Mouse (Mus musculus) kidney, embryonic 14.5 days (tissue): ENCODE measurements around the gene Asap3. TPM values are rescaled to one million over a fixed set of nuclear protein-coding genes. Genes with fewer than 3 reads are reported as not detected.

Experiments used
- ATAC-seq: fragments of 200-750 bp; cut with Nextera tagmentation; 2 replicates; pipeline ENCODE4 v1.8.0; 2017; ENCODE audit warnings: moderate number of reproducible peaks, mild to moderate bottlenecking, moderate TSS enrichment, moderate library complexity; ENCODE audit not compliant: low FRiP score, low TSS enrichment
- H3K27ac ChIP-seq: fragments of 300-500 bp; sonication (generic); 2 replicates; pipeline ENCODE4 v1.5.1; 2014; ENCODE audit warnings: low read depth, mild to moderate bottlenecking, low read length, moderate library complexity, mixed read lengths
- H3K27me3 ChIP-seq: fragments of 300-500 bp; sonication (generic); 2 replicates; pipeline ENCODE4 v1.6.1; 2014; ENCODE audit warnings: mild to moderate bottlenecking, low read length; ENCODE audit not compliant: control insufficient read depth, insufficient read depth
- H3K36me3 ChIP-seq: fragments of 300-500 bp; sonication (generic); 2 replicates; pipeline ENCODE4 v1.6.1; 2014; ENCODE audit warnings: low read length, mixed read lengths; ENCODE audit not compliant: control insufficient read depth, insufficient read depth
- H3K4me1 ChIP-seq: fragments of 300-500 bp; sonication (generic); 2 replicates; pipeline ENCODE4 v1.6.1; 2014; ENCODE audit warnings: low read length, mixed read lengths; ENCODE audit not compliant: control insufficient read depth, insufficient read depth
- H3K4me2 ChIP-seq: fragments of 300-500 bp; sonication (generic); replicated peaks from 2 replicates; pipeline ENCODE4 v1.6.1; 2014; ENCODE audit warnings: low read depth, mild to moderate bottlenecking, low read length
- H3K4me3 ChIP-seq: fragments of 300-500 bp; sonication (generic); 2 replicates; pipeline ENCODE4 v1.5.1; 2014; ENCODE audit warnings: mild to moderate bottlenecking, low read length
- H3K9ac ChIP-seq: fragments of 300-500 bp; sonication (generic); 2 replicates; pipeline ENCODE4 v1.6.1; 2014; ENCODE audit warnings: low read depth, mild to moderate bottlenecking, low read length, moderate library complexity
- H3K9me3 ChIP-seq: fragments of 300-500 bp; sonication (generic); 2 replicates; pipeline ENCODE4 v1.6.1; 2016; ENCODE audit warnings: low read length; ENCODE audit not compliant: control insufficient read depth
- WGBS: fragments of 180-500 bp; shearing (Covaris S2); extraction: QIAGEN DNeasy Blood & Tissue Kit; methylation state at CpG from one replicate; pipeline ENCODE4 v1.1.7; 2014; 5-methylcytosine and 5-hydroxymethylcytosine counted together
- polyA plus RNA-seq: library from polyadenylated mRNA; unstranded; fragments of >200 nt; fragmentation: Nextera tagmentation; extraction: Ambion mirVana; gene quantifications from 2 replicates; pipeline ENCODE4 v1.2.1, GENCODE M21; 2014

Asap3 gene
- polyA plus RNA-seq, 1 experiment from 2014 or later, result 3.0 TPM

DNA sequence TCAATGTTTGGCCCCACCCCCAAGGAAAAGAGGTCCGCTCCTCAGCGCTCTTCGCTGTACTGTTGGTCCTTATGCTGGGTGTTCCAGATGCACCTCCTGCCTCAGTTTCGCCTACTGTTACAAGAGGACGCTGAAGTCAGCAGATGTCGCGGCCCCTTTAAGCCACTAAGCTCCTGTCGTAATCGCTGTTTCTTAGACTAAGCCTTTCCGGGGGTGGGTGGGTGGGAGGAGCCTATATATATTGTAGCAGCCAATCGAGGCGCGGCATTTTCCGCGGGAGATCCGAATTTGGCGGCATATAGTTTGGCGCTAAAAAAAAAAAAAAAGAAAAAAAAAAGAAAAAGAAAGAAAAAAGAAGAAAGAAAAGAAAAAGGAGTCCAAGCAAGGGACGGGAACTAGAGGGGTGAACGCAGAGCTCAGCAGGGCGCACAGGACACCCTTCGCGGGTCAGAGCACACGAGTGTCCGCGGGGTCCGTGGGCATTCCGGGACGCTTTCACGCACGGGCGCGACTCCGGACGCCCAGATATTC is 34.1 kb upstream of the Asap3 start, which contains the start of gene E2f2:
Gene E2f2, plus strand, starts transcription at position 384 of the 531 bp plus-strand sequence.
- H3K4me3 ChIP-seq, result peak within 1 kb of the TSS; percentile 80
- H3K9me3 ChIP-seq, result no peaks in the 10 kb centered on the region
- WGBS, result 0% methylated on average over 35 of the region's 35 CpGs
- H3K27ac ChIP-seq, result peak within 1 kb of the TSS; percentile 33; the same call in 1 of the 2 replicates
- peaks cover 28% of the 10 kb centered on the region for H3K4me1 ChIP-seq
- ATAC-seq, result peak; percentile 45
- peak within 1 kb of the TSS; percentile 69 for H3K9ac ChIP-seq
- H3K36me3 ChIP-seq, result no peaks in the 10 kb centered on the region
- H3K27me3 ChIP-seq, result no peaks in the 10 kb centered on the region
- H3K4me2 ChIP-seq, result peak within 1 kb of the TSS; percentile 67

DNA sequence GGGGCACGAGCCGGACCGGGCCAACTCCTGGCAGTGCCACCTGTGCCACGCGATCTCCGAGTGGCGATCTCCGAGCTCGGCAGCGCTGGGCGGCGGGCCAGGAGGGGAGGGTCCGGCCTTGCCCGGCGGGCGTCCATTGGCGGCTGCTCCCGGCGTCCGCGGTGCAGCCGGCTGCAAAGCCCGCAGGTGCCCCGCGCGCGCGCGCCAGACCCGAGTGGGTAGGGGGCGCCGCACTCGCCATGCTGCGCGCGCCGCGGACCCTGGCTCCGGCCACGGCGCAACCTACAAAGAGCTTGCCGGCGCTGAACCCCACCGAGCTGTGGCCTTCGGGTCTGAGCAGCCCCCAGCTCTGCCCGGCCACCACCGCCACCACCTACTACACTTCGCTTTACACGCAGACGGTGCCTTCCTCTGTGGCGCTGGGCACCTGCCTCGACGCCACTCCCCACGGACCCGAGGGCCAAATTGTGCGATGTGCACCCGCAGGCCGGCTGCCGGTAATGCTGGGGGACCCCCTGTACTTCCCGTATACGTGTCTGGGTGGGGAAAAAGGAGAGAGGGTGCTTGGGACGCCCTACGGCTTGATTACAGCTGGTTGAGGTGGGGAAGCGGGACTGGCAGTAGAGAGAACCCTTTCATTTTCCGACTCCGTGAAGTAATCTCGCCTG is 33.5 kb upstream of the Asap3 start:
- WGBS, result under 1% methylated on average over 67 of the region's 67 CpGs
- H3K4me1 ChIP-seq, result peaks cover 34% of the 10 kb centered on the region

DNA sequence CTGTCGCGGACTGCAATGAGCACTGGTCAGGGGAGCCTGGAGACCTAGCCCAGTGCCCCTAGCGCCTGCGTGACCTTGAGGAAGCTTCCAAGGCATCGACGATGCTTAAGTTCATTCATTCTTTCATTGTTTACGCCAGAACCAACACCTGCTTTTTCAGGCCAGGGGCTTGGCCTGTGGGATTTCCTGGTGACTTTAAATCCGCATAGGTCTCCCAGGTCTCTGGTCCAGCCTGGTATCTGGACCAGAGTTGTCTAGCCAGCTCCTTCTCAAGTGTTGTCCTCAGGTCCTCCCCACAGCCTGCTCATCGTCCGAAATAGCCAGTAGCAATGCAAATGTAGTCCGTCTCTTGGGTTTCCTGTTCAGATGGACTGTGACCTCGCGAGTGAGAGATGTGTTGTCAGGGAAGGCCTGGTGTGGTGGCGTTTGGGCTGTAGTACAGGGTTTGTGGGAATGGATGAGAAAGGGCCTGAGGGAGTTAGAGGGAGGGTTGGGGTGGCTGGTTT is 32.9 kb upstream of the Asap3 start:
- no peaks in the 10 kb centered on the region for H3K27me3 ChIP-seq
- no peaks in the 10 kb centered on the region for H3K36me3 ChIP-seq
- no peak for ATAC-seq
- WGBS, result 2% methylated on average over 14 of the region's 14 CpGs
- H3K4me1 ChIP-seq, result peaks cover 37% of the 10 kb centered on the region
- peak overlapping the region; percentile 69 for H3K9ac ChIP-seq
- H3K4me3 ChIP-seq, result peak overlapping the region; percentile 80
- H3K9me3 ChIP-seq, result no peaks in the 10 kb centered on the region
- peak overlapping the region; percentile 33; the same call in 1 of the 2 replicates for H3K27ac ChIP-seq
- H3K4me2 ChIP-seq, result peak overlapping the region; percentile 67

More for the DNA sequence above, 33.5 kb upstream of the Asap3 start:
- ATAC-seq, result peak; percentile 33; the same call in 1 of the 2 replicates
- Histone ChIP-seq H3K36me3 (no peaks in the 10 kb centered on the region), H3K27ac (peak overlapping the region; percentile 33; the same call in 1 of the 2 replicates), H3K9me3 (no peaks in the 10 kb centered on the region), H3K27me3 (no peaks in the 10 kb centered on the region), H3K4me3 (peak overlapping the region; percentile 80), H3K4me2 (peak overlapping the region; percentile 67), H3K9ac (peak overlapping the region; percentile 69)

DNA sequence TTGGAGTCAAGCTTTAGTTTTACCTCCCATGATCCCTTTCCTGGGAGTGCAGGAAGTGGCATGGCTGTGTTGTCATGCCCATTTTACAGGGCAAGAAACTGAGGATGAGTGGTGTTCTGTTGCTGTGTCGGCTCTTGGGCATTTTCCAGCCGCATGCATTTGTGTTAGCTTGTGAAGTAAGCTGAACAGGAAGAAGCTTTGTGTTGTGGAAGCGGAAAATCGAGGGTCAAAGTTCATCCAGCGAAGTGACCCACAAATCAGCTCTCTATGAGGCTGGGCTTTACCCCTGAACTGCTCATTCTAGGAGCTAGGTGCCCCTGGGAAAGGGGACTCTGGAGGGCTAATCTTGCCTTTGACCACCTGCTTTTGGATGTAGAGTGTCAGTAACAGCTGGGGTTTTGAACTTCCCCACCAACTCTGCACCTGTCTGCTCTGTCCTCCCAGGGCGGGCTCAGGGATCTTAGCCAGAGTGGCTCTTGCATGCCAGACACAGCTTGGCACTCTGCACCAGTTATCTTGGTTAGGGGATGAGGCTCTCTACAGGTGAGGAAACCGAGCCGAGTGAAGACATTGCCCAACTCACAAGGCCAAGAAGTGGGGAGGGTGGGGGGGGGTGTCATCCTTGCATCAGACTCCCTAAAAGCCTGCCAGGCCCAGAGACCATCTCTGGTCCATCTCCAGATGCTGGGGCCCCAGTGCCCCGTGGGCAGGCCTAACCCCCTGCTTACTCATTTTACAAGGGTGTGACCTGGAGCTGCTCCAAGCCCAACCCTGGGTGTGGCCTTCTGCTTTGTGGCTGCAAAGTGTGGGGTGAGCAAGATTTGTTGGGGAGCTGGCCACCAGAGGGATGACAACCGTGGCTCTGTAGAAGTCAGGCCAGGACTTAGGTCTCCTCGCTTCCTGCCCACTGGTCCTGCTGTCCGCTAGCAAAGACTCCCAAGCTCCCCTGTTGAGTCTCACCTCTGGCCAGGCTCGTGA is 31.7 kb upstream of the Asap3 start:
- no peak overlapping the region for H3K27ac ChIP-seq
- peaks cover 37% of the 10 kb centered on the region for H3K4me1 ChIP-seq
- ATAC-seq, result no peak
- WGBS, result 75% methylated on average over 13 of the region's 13 CpGs
- H3K4me2 ChIP-seq, result peak overlapping the region; percentile 67
- peak overlapping the region; percentile 80; the same call in 1 of the 2 replicates for H3K4me3 ChIP-seq
- H3K9me3 ChIP-seq, result no peaks in the 10 kb centered on the region
- no peak overlapping the region for H3K9ac ChIP-seq
- H3K27me3 ChIP-seq, result no peaks in the 10 kb centered on the region
- H3K36me3 ChIP-seq, result no peaks in the 10 kb centered on the region

- Histone ChIP-seq H3K4me1 (peaks cover 41% of the 10 kb centered on the region), H3K36me3 (no peaks in the 10 kb centered on the region), H3K27ac (no peak overlapping the region), H3K9ac (peak overlapping the region; percentile 12; the same call in 1 of the 2 replicates), H3K9me3 (no peaks in the 10 kb centered on the region), H3K27me3 (no peaks in the 10 kb centered on the region), H3K4me3 (no peak overlapping the region), H3K4me2 (no peak overlapping the region)
- 69% methylated on average over 10 of the region's 10 CpGs for WGBS
- ATAC-seq, result no peak
Measured at GRCm38 (mm10) chr4:136176022-136176552, 30.1 kb upstream of the Asap3 start.

DNA sequence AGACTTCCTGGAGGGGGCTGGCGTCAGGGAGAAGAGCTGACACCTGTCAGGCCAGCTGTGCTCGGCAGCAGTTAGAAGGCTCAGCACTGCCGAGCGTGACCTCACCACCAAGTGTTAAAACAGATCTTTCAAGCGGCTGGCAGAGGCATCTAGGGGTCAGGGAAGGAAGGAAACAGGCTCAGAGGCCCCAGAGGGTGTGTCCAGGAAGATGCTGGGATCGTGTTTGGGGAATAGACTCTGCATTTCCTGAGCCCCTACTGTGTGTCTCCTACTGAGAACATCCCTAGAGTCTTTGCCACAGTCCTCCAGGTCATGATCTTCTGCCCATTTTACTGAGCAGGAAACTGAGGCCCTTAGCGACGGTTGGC is 28.9 kb upstream of the Asap3 start:
- H3K4me2 ChIP-seq, result no peak overlapping the region
- H3K27ac ChIP-seq, result peak overlapping the region; percentile 47; the same call in 1 of the 2 replicates
- 32% methylated on average over 8 of the region's 8 CpGs for WGBS
- no peaks in the 10 kb centered on the region for H3K27me3 ChIP-seq
- H3K4me1 ChIP-seq, result peaks cover 45% of the 10 kb centered on the region
- H3K4me3 ChIP-seq, result no peak overlapping the region
- H3K36me3 ChIP-seq, result no peaks in the 10 kb centered on the region
- no peaks in the 10 kb centered on the region for H3K9me3 ChIP-seq
- H3K9ac ChIP-seq, result no peak overlapping the region
- ATAC-seq, result no peak

DNA sequence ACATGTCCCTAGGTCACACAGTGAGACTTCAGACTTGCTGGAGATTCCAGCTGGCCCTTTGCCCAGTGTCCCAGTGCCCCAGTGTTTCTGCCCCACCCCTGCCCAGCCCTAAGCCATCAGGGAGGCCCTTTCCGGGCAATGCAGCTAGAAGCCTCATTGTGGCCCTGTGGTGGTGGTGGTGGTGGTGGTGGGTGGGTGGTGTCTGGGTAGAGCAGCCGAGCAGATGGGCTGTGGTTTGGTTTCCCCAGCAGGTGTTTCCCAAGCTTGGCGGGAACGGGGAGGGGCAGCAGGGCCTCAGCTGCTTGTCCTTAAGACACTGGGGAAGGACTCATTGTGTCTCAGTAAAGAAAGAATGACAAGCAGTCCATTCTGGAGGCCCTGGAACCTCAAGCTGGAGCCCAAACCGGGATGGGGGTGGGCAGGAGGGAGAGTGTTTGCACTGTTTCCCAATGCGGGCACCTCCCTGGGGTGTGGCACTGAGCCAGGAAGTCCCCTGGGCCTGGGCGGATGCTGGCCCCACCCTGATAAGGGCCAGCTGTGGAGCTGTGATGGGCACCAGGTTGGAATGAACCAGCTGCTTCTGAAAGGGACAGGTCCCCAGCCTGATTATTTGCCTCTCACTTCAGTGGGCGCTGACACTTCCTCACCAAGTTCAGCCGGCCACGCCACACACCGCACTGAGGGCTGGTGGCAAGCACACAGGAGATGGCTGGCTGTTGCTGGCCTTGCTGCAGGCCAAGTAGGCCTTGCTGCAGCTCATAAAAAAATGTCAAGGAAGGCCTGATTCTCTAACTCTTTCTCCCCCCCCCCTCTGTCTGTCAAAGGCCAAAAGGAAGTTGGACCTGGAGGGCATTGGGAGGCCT is 28.3 kb upstream of the Asap3 start:
- 63% methylated on average over 11 of the region's 11 CpGs for WGBS
- H3K4me1 ChIP-seq, result peaks cover 45% of the 10 kb centered on the region
- no peak overlapping the region for H3K4me2 ChIP-seq
- no peak overlapping the region for H3K9ac ChIP-seq
- H3K4me3 ChIP-seq, result no peak overlapping the region
- H3K27me3 ChIP-seq, result no peaks in the 10 kb centered on the region
- peak overlapping the region; percentile 47; the same call in 1 of the 2 replicates for H3K27ac ChIP-seq
- no peaks in the 10 kb centered on the region for H3K36me3 ChIP-seq
- H3K9me3 ChIP-seq, result no peaks in the 10 kb centered on the region
- ATAC-seq, result no peak

- no peak for ATAC-seq
- Histone ChIP-seq H3K9ac (no peak overlapping the region), H3K4me1 (peaks cover 40% of the 10 kb centered on the region), H3K4me2 (no peak overlapping the region), H3K4me3 (no peak overlapping the region), H3K27ac (peak overlapping the region; percentile 47; the same call in 1 of the 2 replicates), H3K27me3 (no peaks in the 10 kb centered on the region), H3K36me3 (no peaks in the 10 kb centered on the region), H3K9me3 (no peaks in the 10 kb centered on the region)
- 85% methylated on average over 12 of the region's 12 CpGs for WGBS
Measured at GRCm38 (mm10) chr4:136178475-136178921, 27.7 kb upstream of the Asap3 start.
